Mouse (Mus musculus): ENCODE data around the gene Wdr6. TPM values are rescaled to one million over a fixed set of nuclear protein-coding genes. Genes with fewer than 3 reads are reported as not detected.

The Wdr6 gene
- total RNA-seq, 2 experiments from 2014 or later: 30.2 to 36.4 TPM

GRCm38 (mm10) chr9:108574921-108575320, 3.6 kb downstream of the Wdr6 start:
- intact Hi-C loops (cut with DNase I): loop anchor here (5.0 kb wide), 1 partner anchor 72 kb away; the partner anchor contains the start of gene Arih2
- DNase-seq: no peak

- intact Hi-C loops (cut with DNase I): no loop called here
Measured at GRCm38 (mm10) chr9:108573774-108574690, 4.5 kb downstream of the Wdr6 start.

GRCm38 (mm10) chr9:108572321-108572720, 6.2 kb downstream of the Wdr6 start:
- intact Hi-C loops (cut with DNase I): no loop called here
- DNase-seq: no peak

More at GRCm38 (mm10) chr9:108573774-108574690, 4.5 kb downstream of the Wdr6 start:
- DNase-seq: peak; percentile 63 to 79

GRCm38 (mm10) chr9:108571401-108571973, 7.1 kb downstream of the Wdr6 start:
- intact Hi-C loops (cut with DNase I): no loop called here
- no peak for DNase-seq

GRCm38 (mm10) chr9:108570207-108570896, 8.2 kb downstream of the Wdr6 start:
- intact Hi-C loops (cut with DNase I): no loop called here
- peak; percentile 80 to 87 for DNase-seq

GRCm38 (mm10) chr9:108569381-108570206, 8.9 kb downstream of the Wdr6 start, which contains the start of gene Dalrd3:
Gene Dalrd3 (plus strand): TSS chr9:108569886.
- DNase-seq: peak; percentile 91 to 93
- intact Hi-C loops (cut with DNase I): no loop called here

- DNase-seq: no peak
- intact Hi-C loops (cut with DNase I): no loop called here
Measured at GRCm38 (mm10) chr9:108568511-108568921, 10.0 kb downstream of the Wdr6 start.

GRCm38 (mm10) chr9:108567931-108568419, 10.6 kb downstream of the Wdr6 start:
- intact Hi-C loops (cut with DNase I): no loop called here
- DNase-seq: peak; percentile 52 to 64

GRCm38 (mm10) chr9:108566815-108567776, 11.4 kb downstream of the Wdr6 start, which contains the start of gene Ndufaf3:
Gene Ndufaf3 (minus strand): TSS chr9:108567434.
- intact Hi-C loops (cut with DNase I): no loop called here
- DNase-seq: peak; percentile 97 to 98

GRCm38 (mm10) chr9:108565881-108566814, 12.4 kb downstream of the Wdr6 start:
- intact Hi-C loops (cut with DNase I): no loop called here
- no peak for DNase-seq

GRCm38 (mm10) chr9:108564131-108564530, 14.4 kb downstream of the Wdr6 start:
- DNase-seq: no peak
- intact Hi-C loops (cut with DNase I): no loop called here

- no peak for DNase-seq
- intact Hi-C loops (cut with DNase I): no loop called here
Measured at GRCm38 (mm10) chr9:108563671-108564070, 14.9 kb downstream of the Wdr6 start.

- intact Hi-C loops (cut with DNase I): no loop called here
Measured at GRCm38 (mm10) chr9:108560227-108560841, 18.2 kb downstream of the Wdr6 start, which contains the start of gene Impdh2. Gene Impdh2 (plus strand): TSS chr9:108560286.

GRCm38 (mm10) chr9:108559169-108559568, 19.4 kb downstream of the Wdr6 start:
- no peak for DNase-seq
- intact Hi-C loops (cut with DNase I): loop anchor here (5.0 kb wide), 1 partner anchor 42 kb away; the partner anchor contains the start of gene Qrich1

More at GRCm38 (mm10) chr9:108560227-108560841, 18.2 kb downstream of the Wdr6 start, which contains the start of gene Impdh2:
- peak; percentile 98 for DNase-seq

GRCm38 (mm10) chr9:108546875-108547274, 31.7 kb downstream of the Wdr6 start:
- intact Hi-C loops (cut with DNase I): no loop called here
- DNase-seq: no peak

GRCm38 (mm10) chr9:108545986-108546385, 32.6 kb downstream of the Wdr6 start:
- intact Hi-C loops (cut with DNase I): no loop called here

GRCm38 (mm10) chr9:108540846-108541245, 37.7 kb downstream of the Wdr6 start:
- DNase-seq: no peak
- intact Hi-C loops (cut with DNase I): no loop called here

More at GRCm38 (mm10) chr9:108545986-108546385, 32.6 kb downstream of the Wdr6 start:
- no peak for DNase-seq
